Mouse (Mus musculus): Measurements from ENCODE around the gene Pola2.

Gene Pola2

GRCm38 (mm10) chr19:5963883-5964562, at the start of gene Pola2:
Gene Pola2, minus strand, starts transcription at chr19:5964202.
- peak; percentile 91 for DNase-seq (ENCODE audit: low read depth, low spot score)

GRCm38 (mm10) chr19:6013691-6014090, 49.7 kb upstream of the Pola2 start:
- DNase-seq (ENCODE audit: low read depth, low spot score): no peak

GRCm38 (mm10) chr19:6009137-6009536, 45.1 kb upstream of the Pola2 start:
- DNase-seq (ENCODE audit: low read depth, low spot score): no peak

GRCm38 (mm10) chr19:6007013-6007412, 43.0 kb upstream of the Pola2 start:
- peak; percentile 21 for DNase-seq (ENCODE audit: low read depth, low spot score)

GRCm38 (mm10) chr19:6005541-6005940, 41.5 kb upstream of the Pola2 start:
- no peak for DNase-seq (ENCODE audit: low read depth, low spot score)

GRCm38 (mm10) chr19:5999969-6000368, 36.0 kb upstream of the Pola2 start:
- no peak for DNase-seq (ENCODE audit: low read depth, low spot score)

- no peak for DNase-seq (ENCODE audit: low read depth, low spot score)
These were observed 34.2 kb upstream of the Pola2 start for GRCm38 (mm10) chr19:5998180-5998579.

- DNase-seq (ENCODE audit: low read depth, low spot score): no peak
These were observed 30.7 kb upstream of the Pola2 start for GRCm38 (mm10) chr19:5994711-5995110.

- no peak for DNase-seq (ENCODE audit: low read depth, low spot score)
These were observed 28.0 kb upstream of the Pola2 start for GRCm38 (mm10) chr19:5992012-5992411.

GRCm38 (mm10) chr19:5991467-5991866, 27.5 kb upstream of the Pola2 start:
- no peak for DNase-seq (ENCODE audit: low read depth, low spot score)

- no peak for DNase-seq (ENCODE audit: low read depth, low spot score)
These were observed 26.9 kb upstream of the Pola2 start for GRCm38 (mm10) chr19:5990921-5991320.

- no peak for DNase-seq (ENCODE audit: low read depth, low spot score)
These were observed 26.0 kb upstream of the Pola2 start for GRCm38 (mm10) chr19:5990033-5990432.

GRCm38 (mm10) chr19:5989585-5989984, 25.6 kb upstream of the Pola2 start:
- DNase-seq (ENCODE audit: low read depth, low spot score): no peak

- DNase-seq (ENCODE audit: low read depth, low spot score): peak; percentile 36
These were observed 24.9 kb upstream of the Pola2 start for GRCm38 (mm10) chr19:5988815-5989452.

GRCm38 (mm10) chr19:5988027-5988814, 24.2 kb upstream of the Pola2 start:
- DNase-seq (ENCODE audit: low read depth, low spot score): no peak

- no peak for DNase-seq (ENCODE audit: low read depth, low spot score)
These were observed 22.0 kb upstream of the Pola2 start, which contains the start of gene Slc22a20 for GRCm38 (mm10) chr19:5986043-5986442. Gene Slc22a20, minus strand, starts transcription at chr19:5986143.

GRCm38 (mm10) chr19:5980477-5980876, 16.5 kb upstream of the Pola2 start:
- no peak for DNase-seq (ENCODE audit: low read depth, low spot score)

GRCm38 (mm10) chr19:5977717-5978116, 13.7 kb upstream of the Pola2 start:
- DNase-seq (ENCODE audit: low read depth, low spot score): no peak

- DNase-seq (ENCODE audit: low read depth, low spot score): no peak
These were observed 11.7 kb upstream of the Pola2 start for GRCm38 (mm10) chr19:5975676-5976075.

- DNase-seq (ENCODE audit: low read depth, low spot score): no peak
These were observed 11.1 kb upstream of the Pola2 start for GRCm38 (mm10) chr19:5975112-5975511.

GRCm38 (mm10) chr19:5967664-5968063, 3.7 kb upstream of the Pola2 start:
- DNase-seq (ENCODE audit: low read depth, low spot score): no peak

GRCm38 (mm10) chr19:5966786-5967185, 2.8 kb upstream of the Pola2 start:
- DNase-seq (ENCODE audit: low read depth, low spot score): no peak

All from forelimb bud, embryonic 11.5 days (tissue).